Mouse (Mus musculus): Measurements from ENCODE around the gene Cys1. TPM values are rescaled to one million over a fixed set of nuclear protein-coding genes. Genes with fewer than 3 reads are reported as not detected.
A peak's percentile ranks its signal among the peaks of the same experiment; 100 is the strongest.
"Not testable (repeated sequence)": the region's sequence is repeated elsewhere in the genome, so short reads cannot be mapped to it uniquely, and the experiment has no call there.

The Cys1 gene
- polyA plus RNA-seq, 1 experiment from 2014 or later = 0.36 TPM

DNA sequence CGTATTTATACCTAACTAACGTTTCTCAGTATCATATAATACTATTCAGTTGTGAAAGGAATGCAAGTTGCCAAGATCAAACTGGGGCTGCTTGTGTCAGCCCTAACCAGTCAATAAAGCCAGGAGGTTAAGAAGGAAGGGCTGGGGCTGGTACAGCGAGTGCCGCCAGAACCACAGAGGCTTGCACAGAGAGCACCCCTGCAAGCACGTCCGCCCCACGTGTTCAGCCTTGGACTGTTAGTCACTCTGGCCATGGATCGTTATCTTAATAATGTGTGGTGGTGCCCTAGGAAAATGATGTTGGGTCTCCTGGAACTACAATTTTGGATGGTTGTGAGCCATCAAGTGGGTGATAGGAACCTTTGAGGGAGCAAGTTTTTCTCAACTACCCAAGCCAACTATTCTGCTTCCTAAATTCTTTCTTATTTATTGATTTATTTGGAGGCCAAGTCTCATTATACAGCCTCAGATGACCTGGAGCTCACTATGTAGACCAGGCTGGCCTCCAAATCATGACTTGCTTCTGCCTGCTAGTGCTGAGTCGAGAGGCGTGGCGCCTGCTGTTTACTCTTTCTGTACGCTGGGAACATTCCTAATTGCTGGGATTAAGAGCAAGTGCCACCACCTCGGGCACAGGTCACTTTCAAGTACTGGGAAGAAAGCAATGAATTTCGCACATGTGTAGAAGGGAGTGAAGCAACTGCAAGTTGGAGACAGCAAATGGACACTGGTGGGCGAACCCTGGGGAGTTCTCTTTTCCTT is 24.1 kb upstream of the Cys1 start:
- no peak overlapping the region for H3K4me2 ChIP-seq (ENCODE audit: low read depth, severe bottlenecking)
- 75% methylated on average over 15 of the region's 15 CpGs for WGBS
- DNase-seq (ENCODE audit: low spot score) (no peak), ATAC-seq (ENCODE audit: insufficient number of reproducible peaks, low FRiP score, low TSS enrichment, low read depth) (no peak)
- no peak overlapping the region for H3K9ac ChIP-seq (ENCODE audit: low read length)
- no peaks in the 10 kb centered on the region for H3K9me3 ChIP-seq (ENCODE audit: control insufficient read depth, low read length)
- H3K4me1 ChIP-seq (ENCODE audit: control insufficient read depth, insufficient read depth, low read length) = peaks cover 5% of the 10 kb centered on the region; the same call in 1 of the 2 replicates
- H3K36me3 ChIP-seq (ENCODE audit: control insufficient read depth, insufficient read depth, low read length) = peaks cover 4% of the 10 kb centered on the region; the same call in 1 of the 2 replicates
- H3K4me3 ChIP-seq (ENCODE audit: low read depth, low read length) = no peak overlapping the region
- H3K27ac ChIP-seq (replicated peaks; ENCODE audit: low read depth, low read length) = no peak overlapping the region
- H3K27me3 ChIP-seq (ENCODE audit: control insufficient read depth, insufficient read depth, low read length) = no peaks in the 10 kb centered on the region

DNA sequence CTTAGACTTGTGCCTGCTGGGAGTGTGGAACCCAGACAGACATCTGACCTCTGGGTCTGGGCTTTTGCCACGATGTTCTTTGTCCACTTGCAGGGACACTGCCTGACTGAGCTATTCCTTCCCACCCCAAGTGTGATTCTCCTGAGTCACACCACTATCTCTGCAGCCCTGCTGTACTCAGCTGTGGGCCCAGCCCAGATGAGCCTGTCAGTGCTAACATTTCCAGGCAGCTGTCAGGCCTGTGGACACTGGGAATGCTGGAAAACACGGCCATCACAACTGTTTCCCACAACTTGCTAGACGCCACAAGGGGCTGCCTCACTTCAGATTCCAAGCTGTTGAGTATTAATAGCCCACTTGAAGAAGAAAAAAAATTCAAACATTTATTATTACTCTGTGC is 21.4 kb upstream of the Cys1 start:
- no peak overlapping the region for H3K4me3 ChIP-seq (ENCODE audit: low read depth, low read length)
- H3K27ac ChIP-seq (replicated peaks; ENCODE audit: low read depth, low read length) = no peak overlapping the region
- no peaks in the 10 kb centered on the region for H3K9me3 ChIP-seq (ENCODE audit: control insufficient read depth, low read length)
- H3K9ac ChIP-seq (ENCODE audit: low read length) = no peak overlapping the region
- no peaks in the 10 kb centered on the region for H3K36me3 ChIP-seq (ENCODE audit: control insufficient read depth, insufficient read depth, low read length)
- ATAC-seq (ENCODE audit: insufficient number of reproducible peaks, low FRiP score, low TSS enrichment, low read depth) (no peak), DNase-seq (ENCODE audit: low spot score) (no peak)
- WGBS = 87% methylated on average over 3 of the region's 3 CpGs
- H3K27me3 ChIP-seq (ENCODE audit: control insufficient read depth, insufficient read depth, low read length) = no peaks in the 10 kb centered on the region
- no peak overlapping the region for H3K4me2 ChIP-seq (ENCODE audit: low read depth, severe bottlenecking)
- no peaks in the 10 kb centered on the region for H3K4me1 ChIP-seq (ENCODE audit: control insufficient read depth, insufficient read depth, low read length)

DNA sequence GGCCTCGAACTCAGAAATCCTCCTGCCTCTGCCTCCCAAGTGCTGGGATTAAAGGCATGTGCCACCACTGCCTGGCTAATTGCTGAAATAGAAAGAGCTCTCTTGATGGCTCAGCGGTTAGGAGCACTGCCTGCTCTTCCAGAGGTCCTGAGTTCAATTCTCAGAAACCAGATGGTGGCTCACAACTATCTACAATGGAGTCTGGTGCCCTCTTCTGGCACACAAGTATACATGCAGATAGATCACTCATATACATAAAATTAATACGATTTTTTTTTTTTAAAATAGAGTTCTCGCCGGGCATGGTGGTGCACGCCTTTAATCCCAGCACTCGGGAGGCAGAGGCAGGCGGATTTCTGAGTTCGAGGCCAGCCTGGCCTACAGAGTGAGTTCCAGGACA is 20.0 kb upstream of the Cys1 start:
- not testable (repeated sequence) for DNase-seq (ENCODE audit: low spot score); H3K27ac ChIP-seq (replicated peaks; ENCODE audit: low read depth, low read length); H3K4me1 ChIP-seq (ENCODE audit: control insufficient read depth, insufficient read depth, low read length); H3K9me3 ChIP-seq (ENCODE audit: control insufficient read depth, low read length); H3K9ac ChIP-seq (ENCODE audit: low read length); ATAC-seq (ENCODE audit: insufficient number of reproducible peaks, low FRiP score, low TSS enrichment, low read depth); H3K36me3 ChIP-seq (ENCODE audit: control insufficient read depth, insufficient read depth, low read length); H3K4me3 ChIP-seq (ENCODE audit: low read depth, low read length); H3K27me3 ChIP-seq (ENCODE audit: control insufficient read depth, insufficient read depth, low read length); H3K4me2 ChIP-seq (ENCODE audit: low read depth, severe bottlenecking)
- 86% methylated on average over 9 of the region's 9 CpGs for WGBS

- H3K9ac ChIP-seq (ENCODE audit: low read length) = no peak overlapping the region
- H3K9me3 ChIP-seq (ENCODE audit: control insufficient read depth, low read length) = no peaks in the 10 kb centered on the region
- DNase-seq (ENCODE audit: low spot score) = no peak
- H3K36me3 ChIP-seq (ENCODE audit: control insufficient read depth, insufficient read depth, low read length) = no peaks in the 10 kb centered on the region
- H3K4me2 ChIP-seq (ENCODE audit: low read depth, severe bottlenecking) = no peak overlapping the region
- no peak overlapping the region for H3K4me3 ChIP-seq (ENCODE audit: low read depth, low read length)
- no peaks in the 10 kb centered on the region for H3K27me3 ChIP-seq (ENCODE audit: control insufficient read depth, insufficient read depth, low read length)
- H3K4me1 ChIP-seq (ENCODE audit: control insufficient read depth, insufficient read depth, low read length) = no peaks in the 10 kb centered on the region
- no peak for ATAC-seq (ENCODE audit: insufficient number of reproducible peaks, low FRiP score, low TSS enrichment, low read depth)
- no peak overlapping the region for H3K27ac ChIP-seq (replicated peaks; ENCODE audit: low read depth, low read length)
- WGBS = 68% methylated on average over 10 of the region's 10 CpGs
These were observed 18.0 kb upstream of the Cys1 start for GRCm38 (mm10) chr12:24699578-24699977.

GRCm38 (mm10) chr12:24698514-24698913 is 16.9 kb upstream of the Cys1 start:
- no peaks in the 10 kb centered on the region for H3K9me3 ChIP-seq (ENCODE audit: control insufficient read depth, low read length)
- H3K4me2 ChIP-seq (ENCODE audit: low read depth, severe bottlenecking) = no peak overlapping the region
- H3K4me1 ChIP-seq (ENCODE audit: control insufficient read depth, insufficient read depth, low read length) = no peaks in the 10 kb centered on the region
- 87% methylated on average over 3 of the region's 3 CpGs for WGBS
- ATAC-seq (ENCODE audit: insufficient number of reproducible peaks, low FRiP score, low TSS enrichment, low read depth) (no peak), DNase-seq (ENCODE audit: low spot score) (no peak)
- no peaks in the 10 kb centered on the region for H3K36me3 ChIP-seq (ENCODE audit: control insufficient read depth, insufficient read depth, low read length)
- H3K27ac ChIP-seq (replicated peaks; ENCODE audit: low read depth, low read length) = no peak overlapping the region
- H3K9ac ChIP-seq (ENCODE audit: low read length) = no peak overlapping the region
- H3K27me3 ChIP-seq (ENCODE audit: control insufficient read depth, insufficient read depth, low read length) = no peaks in the 10 kb centered on the region
- no peak overlapping the region for H3K4me3 ChIP-seq (ENCODE audit: low read depth, low read length)

DNA sequence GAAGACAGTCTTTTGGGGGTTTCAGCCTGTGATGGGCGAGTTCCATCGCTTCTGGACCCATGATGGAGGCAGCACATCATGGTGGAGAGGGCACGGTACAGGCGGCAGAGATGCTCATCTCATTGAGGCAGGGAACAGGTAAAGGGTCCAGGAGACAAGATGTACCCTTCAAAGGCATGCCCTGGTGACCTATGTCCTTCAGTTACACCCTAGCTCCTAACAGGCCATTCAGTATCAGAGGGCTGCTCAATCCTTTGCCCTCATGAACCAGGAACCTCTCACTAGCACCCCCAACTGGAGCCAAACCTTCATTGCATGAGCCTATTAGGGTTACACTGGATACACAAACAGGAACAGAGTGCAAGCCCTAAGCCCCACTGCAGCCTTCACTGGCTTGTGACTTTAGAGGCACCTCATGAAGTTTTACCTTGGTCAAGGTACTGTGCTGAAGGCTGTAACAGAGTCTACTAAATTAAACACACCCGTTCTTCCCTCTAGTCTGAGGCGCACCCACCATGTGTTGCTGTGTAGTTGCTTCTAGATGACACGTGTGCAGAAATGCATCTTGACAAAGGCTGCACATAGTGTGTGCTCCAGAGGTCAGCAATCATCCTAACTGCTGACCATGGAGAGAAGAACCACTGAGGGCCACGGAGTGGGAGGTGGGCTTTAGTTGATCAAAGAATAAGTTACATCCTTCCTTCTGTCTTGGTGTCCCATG is 16.0 kb upstream of the Cys1 start:
- WGBS = 58% methylated on average over 8 of the region's 8 CpGs
- Histone ChIP-seq H3K9me3 (ENCODE audit: control insufficient read depth, low read length) (no peaks in the 10 kb centered on the region), H3K27me3 (ENCODE audit: control insufficient read depth, insufficient read depth, low read length) (no peaks in the 10 kb centered on the region), H3K4me1 (ENCODE audit: control insufficient read depth, insufficient read depth, low read length) (no peaks in the 10 kb centered on the region), H3K27ac (replicated peaks; ENCODE audit: low read depth, low read length) (no peak overlapping the region), H3K9ac (ENCODE audit: low read length) (no peak overlapping the region), H3K4me2 (ENCODE audit: low read depth, severe bottlenecking) (no peak overlapping the region), H3K36me3 (ENCODE audit: control insufficient read depth, insufficient read depth, low read length) (no peaks in the 10 kb centered on the region), H3K4me3 (ENCODE audit: low read depth, low read length) (no peak overlapping the region)
- DNase-seq (ENCODE audit: low spot score) (no peak), ATAC-seq (ENCODE audit: insufficient number of reproducible peaks, low FRiP score, low TSS enrichment, low read depth) (no peak)

DNA sequence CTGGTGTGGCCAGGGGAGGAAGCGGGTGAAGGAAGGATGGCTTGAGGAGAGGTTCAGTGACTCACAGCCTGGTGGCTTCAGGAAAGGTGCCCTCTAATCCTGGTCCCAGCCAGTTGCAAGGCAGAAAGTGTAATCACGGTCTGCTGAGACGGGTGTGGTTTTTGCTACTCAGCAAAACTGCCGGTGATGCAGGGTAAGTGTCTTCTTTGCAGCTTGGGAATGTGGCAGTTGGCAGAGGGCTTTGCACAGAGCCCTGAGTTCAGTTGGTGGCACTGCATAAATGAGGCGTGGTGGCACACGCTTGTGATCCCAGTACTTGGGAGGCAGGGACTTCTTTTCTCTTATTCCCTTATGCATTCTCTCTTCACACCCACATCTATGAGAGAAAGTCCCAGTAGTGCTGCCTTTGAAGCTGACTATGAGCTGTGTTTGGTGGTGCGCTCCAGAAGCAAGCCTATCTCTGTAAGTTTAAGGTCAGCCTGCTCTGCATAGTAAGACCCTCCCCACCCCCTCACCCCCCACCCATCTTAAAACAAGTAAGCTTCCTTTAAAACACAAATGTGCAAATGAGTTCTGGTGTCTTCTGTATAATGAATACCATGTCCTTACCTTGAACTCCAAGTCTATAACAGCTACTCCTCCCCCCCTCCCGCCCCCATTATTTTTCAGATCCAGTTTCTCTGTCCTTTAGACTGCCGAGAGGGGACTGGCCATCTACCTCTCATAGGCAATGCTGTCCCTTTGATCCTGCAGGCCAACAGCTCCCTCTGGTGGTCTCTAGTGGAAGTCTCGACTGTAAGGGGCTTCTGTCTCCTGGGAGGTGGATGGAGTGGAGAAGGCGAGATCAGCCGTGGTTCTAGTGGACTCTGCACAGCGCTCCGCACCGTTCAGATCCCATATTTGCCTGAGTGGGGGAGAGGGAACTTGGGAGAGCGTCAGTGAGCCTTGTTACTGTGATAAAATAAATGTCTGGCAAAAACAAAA is 15.2 kb upstream of the Cys1 start:
- H3K9ac ChIP-seq (ENCODE audit: low read length) = no peak overlapping the region
- no peak overlapping the region for H3K27ac ChIP-seq (replicated peaks; ENCODE audit: low read depth, low read length)
- WGBS = 42% methylated on average over 16 of the region's 16 CpGs
- H3K4me3 ChIP-seq (ENCODE audit: low read depth, low read length) = no peak overlapping the region
- no peak for ATAC-seq (ENCODE audit: insufficient number of reproducible peaks, low FRiP score, low TSS enrichment, low read depth)
- H3K27me3 ChIP-seq (ENCODE audit: control insufficient read depth, insufficient read depth, low read length) = no peaks in the 10 kb centered on the region
- H3K36me3 ChIP-seq (ENCODE audit: control insufficient read depth, insufficient read depth, low read length) = no peaks in the 10 kb centered on the region
- no peaks in the 10 kb centered on the region for H3K9me3 ChIP-seq (ENCODE audit: control insufficient read depth, low read length)
- no peak overlapping the region for H3K4me2 ChIP-seq (ENCODE audit: low read depth, severe bottlenecking)
- no peaks in the 10 kb centered on the region for H3K4me1 ChIP-seq (ENCODE audit: control insufficient read depth, insufficient read depth, low read length)
- DNase-seq (ENCODE audit: low spot score) = peak; percentile 91

GRCm38 (mm10) chr12:24690351-24690750 is 8.7 kb upstream of the Cys1 start:
- H3K27me3 ChIP-seq (ENCODE audit: control insufficient read depth, insufficient read depth, low read length) = no peaks in the 10 kb centered on the region
- H3K4me2 ChIP-seq (ENCODE audit: low read depth, severe bottlenecking) = no peak overlapping the region
- DNase-seq (ENCODE audit: low spot score) (no peak), ATAC-seq (ENCODE audit: insufficient number of reproducible peaks, low FRiP score, low TSS enrichment, low read depth) (no peak)
- no peak overlapping the region for H3K27ac ChIP-seq (replicated peaks; ENCODE audit: low read depth, low read length)
- no peaks in the 10 kb centered on the region for H3K4me1 ChIP-seq (ENCODE audit: control insufficient read depth, insufficient read depth, low read length)
- H3K4me3 ChIP-seq (ENCODE audit: low read depth, low read length) = no peak overlapping the region
- H3K9ac ChIP-seq (ENCODE audit: low read length) = no peak overlapping the region
- 84% methylated on average over 3 of the region's 3 CpGs for WGBS
- no peaks in the 10 kb centered on the region for H3K9me3 ChIP-seq (ENCODE audit: control insufficient read depth, low read length)
- no peaks in the 10 kb centered on the region for H3K36me3 ChIP-seq (ENCODE audit: control insufficient read depth, insufficient read depth, low read length)
